Mouse (Mus musculus) adrenal gland, postnatal 4 days (tissue): Measurements from ENCODE around the gene Klhl35. TPM values are rescaled to one million over a fixed set of nuclear protein-coding genes. Genes with fewer than 3 reads are reported as not detected.
"Not testable (repeated sequence)": the region's sequence is repeated elsewhere in the genome, so short reads cannot be mapped to it uniquely, and the experiment has no call there.

Experiments used
- DNase-seq, 2 experiments: peaks; one replicate each; pipeline ENCODE4 v3.0.0; 2021 to 2022; ENCODE audit warnings: low spot score in 2 of 2, mixed read lengths in 2 of 2
- total RNA-seq, 2 experiments: library from RNA; stranded (reverse); gene quantifications; 2 replicates each; pipeline ENCODE4 v1.2.3; 2021

Gene Klhl35
- total RNA-seq, 2 experiments from 2014 or later: 2.1 to 3.6 TPM

DNA sequence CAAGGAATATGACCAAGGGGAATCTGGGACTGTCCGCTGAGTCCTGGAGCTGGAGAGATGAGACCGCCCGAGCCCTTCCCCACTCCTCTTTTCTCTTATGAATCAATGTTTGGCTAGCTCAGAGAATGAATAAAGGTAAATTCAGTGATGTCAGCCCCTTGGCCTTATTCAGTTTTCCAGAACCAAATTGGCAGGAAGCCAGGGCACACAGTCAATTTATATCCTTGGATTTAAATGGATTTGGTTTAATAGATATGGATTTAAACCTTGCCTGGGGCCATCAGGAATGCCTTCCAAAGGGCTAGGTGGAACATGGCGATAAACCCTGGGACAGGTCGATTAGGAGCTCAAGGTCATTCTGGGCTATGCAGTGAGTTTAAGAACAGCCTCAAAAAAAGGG lies 23.9 kb downstream of the Klhl35 start:
- DNase-seq: no peak

DNA sequence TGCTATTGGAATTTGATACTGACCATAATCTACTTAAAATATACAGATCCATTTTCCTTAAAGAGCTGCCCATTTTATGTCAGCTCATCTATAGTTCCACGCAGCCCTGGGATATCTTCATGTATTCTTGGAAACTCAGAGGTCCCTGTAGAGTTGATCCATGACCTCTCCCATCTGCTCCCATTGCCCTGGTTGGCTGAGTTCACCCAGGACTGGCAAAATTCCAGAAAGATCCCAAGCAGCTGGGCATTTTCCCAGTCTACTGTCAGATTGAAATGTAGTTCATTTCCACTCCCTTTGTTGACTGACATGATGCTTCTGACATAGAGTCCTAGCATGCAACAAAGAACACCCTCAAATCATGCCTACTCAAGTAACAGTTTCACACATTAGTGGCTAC lies 33.3 kb downstream of the Klhl35 start:
- no peak for DNase-seq

DNA sequence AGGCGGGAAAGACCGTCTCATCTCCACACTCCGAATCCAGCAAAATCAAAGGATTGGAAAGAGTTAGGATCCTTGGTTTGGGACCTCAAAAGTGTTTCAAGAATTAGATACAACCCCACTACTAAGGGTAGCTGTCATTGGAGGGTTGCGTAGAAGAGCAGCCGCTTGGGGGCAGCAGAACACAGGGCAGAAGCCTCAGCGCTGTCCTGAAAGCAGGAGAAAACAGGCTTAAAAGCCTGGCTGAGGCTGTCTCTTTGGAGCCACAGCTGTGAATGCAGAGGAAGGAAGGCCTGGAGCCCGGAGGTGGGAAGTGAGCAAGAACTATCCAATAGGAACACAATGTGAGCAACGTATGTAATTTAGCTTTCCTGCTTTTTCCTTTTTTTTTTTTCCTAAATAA lies 34.4 kb downstream of the Klhl35 start:
- peak; percentile 47 to 56 for DNase-seq

DNA sequence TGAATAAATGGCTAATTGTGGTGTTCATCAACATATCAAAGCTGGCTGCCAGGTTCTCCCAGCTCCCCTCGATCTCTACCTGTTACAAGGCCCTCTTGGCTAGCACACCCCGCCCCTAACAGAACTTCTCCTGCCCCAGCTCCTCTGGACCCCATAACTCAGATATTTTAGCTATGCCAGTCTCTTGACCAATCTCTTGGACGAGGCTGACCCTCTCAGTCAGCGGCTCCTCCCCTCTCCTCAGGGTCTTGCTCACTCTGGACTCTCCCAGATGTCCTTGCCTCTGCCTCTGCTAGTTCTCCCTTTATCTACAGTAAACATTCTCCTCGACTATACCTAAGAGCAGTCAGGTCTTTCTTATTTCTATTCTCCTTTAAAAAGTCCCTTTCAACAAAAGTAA lies 34.9 kb downstream of the Klhl35 start:
- DNase-seq: no peak

DNA sequence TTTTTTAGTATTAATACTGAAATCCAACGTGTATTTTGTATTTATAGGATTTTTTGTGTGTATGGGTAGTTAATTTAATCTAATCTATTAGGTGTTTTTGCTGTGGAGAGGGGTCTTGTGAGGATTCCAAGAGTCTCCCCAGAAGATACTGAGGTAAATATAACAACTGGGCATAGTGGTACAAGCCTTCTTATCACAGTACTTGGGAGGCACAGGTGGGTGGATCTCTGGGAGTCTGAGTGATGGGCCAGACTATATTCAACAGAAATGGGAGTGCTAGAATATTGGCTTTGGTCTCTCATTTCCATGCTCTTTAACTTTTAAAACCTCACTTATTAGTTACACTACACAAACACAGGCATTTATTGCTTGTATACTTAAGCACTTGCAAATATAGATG lies 35.3 kb downstream of the Klhl35 start:
- no peak for DNase-seq

DNA sequence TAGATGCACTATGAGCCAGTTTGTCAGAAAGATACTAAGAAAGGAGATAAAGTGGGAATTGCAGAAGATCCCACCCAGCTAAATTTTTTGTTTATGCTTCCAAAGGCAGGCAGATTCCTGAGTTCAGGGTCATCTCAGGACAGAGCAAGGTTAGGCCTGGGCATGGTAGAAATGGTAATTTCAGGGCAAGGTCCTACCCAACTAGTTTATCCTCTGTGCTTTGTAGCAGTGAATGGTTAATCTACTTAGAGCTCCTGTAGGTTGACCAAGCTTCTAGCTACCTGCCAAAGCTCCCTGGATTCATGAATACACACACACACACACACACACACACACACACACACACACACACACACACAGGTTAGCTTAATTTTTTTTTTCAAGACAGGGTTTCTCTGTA lies 38.8 kb downstream of the Klhl35 start:
- no peak for DNase-seq

DNA sequence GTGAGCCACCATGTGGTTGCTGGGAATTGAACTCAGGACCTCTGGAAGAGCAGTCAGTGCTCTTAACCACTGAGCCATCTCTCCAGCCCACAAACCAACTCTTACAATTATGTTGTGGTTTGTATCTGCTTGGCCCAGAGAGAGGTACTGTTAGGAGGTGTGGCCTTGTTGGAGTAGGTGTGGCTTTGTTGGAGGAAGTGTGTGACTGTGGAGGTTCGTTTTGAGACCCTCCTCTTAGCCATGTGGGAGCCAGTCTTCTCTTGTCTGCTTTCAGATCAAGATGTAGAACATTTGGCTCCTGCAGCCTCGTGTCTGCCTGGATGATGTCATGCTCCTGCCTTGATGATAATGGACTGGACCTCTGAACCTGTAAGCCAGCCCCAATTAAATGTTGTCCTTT lies 42.4 kb downstream of the Klhl35 start:
- DNase-seq: not testable (repeated sequence)

DNA sequence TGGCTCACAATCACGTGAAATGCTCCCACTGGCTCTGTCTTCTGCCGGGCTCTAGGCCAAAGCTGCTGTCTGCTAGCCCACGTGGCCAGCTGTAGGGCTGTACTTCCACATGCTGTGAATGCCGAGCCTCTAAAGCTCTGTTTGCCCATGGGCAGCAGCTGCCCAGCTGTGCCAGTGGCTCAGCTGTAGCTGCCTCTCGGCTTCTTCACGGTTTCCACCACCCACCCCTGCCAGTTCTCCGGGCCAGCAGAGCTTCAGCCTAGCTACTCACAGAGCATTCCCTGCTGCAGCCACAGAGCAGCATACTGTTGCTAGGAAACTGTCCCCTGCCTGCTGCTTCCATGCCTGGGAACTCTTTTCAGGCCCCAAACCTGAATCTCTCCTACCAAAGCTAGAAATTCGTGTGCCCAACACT lies 44.3 kb downstream of the Klhl35 start:
- DNase-seq: no peak

DNA sequence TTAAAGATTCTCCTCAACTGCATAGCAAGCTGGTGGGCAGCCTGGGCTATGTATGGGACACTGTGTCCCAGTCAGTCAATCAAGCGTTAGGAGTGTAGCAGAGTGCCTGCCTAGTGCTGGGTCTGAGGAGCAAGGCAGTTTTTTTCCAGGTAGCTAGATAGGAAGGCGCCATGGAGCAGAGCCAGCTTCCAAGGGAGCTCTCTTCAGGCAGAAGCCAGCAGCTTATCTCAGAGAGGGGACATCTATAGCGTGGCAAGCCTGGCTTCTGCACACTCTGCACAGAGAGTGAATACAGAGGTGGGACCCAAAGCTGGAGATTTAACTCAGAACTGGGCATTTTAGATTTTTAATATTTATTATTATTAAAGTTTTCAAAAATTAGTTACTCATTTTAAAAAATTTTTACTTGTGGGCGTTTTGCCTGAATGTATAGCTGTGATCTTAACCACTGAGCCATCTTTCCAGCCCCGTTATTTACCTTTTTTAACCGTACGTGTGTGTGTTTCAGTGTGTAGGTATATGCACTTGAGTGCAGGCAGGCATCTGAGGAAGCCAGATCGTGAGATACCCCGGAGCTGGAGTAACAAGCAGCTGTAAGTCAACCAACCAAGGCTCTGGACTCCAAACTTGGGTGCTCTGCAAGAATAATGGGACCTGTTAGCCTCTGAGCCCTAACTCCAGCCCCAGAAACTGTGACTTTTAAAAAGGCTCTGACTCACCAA lies 50.4 kb downstream of the Klhl35 start:
- DNase-seq: no peak

DNA sequence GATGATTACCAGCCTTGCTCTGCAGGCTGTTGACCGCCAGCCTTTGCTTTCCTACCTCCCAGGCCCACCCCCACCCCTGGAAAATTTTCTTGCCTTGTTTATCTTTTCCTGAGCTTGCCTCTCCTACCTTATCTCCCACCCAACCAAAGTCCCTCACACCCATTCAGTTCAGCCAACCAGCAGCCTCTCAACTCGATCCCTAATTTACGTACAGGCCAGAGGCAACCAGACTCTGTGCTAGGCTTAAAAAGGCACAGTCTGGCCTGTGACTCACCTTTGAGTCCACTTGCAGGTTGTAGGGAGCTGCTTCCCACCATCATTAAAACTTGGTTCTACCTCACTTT lies 51.0 kb downstream of the Klhl35 start:
- DNase-seq: no peak

DNA sequence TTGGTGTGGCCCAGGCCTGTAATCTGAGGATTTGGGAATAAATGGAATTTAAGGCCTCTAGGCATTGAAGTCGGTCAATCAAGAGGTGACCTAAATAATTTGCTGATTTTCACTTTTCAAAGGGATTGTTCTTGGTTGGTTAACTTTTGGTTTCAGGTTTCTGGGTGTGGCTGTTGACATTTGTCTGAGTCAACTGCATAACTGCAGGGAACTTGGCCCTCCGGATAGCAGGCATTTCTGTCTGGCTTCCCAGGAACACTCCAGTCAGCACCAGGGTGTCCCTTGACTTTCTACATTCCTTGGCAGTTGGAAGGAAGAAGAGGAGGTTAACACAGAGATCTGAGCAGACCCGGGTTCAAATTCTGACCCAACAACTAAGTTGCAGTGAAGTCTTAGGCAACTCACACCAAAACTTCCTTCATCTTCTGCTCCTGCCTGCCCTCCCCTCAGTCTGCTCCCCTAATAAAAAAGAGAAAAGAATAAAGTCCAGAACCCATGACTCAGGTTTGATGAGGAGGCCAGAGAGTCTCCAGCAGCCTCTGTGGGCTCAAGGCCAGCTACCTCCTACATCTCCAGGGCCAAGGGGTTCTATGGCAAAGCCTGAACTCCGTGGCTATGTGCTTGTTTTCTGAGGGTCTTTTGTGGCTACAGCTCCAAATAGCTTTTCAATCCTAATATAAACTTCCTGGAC lies 53.3 kb downstream of the Klhl35 start:
- no peak for DNase-seq

DNA sequence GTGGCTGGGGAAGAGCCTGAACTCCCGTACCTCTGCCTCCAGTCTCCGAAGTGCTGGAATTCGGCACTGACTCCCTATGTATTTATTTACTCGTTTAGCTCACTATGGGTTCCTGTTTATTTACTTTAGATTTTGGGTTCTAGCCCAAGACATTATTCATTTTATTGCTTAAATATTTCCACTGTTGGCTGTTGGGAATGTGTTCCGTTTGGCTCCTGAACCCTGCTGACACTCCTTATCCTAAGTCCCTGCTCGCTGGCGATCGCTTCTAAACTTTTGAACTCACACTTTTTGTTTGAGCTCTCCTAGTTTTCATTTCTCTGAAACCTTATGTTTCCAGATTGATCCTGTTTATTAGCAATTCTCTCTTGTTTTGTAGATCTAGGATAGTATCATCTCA lies 57.3 kb downstream of the Klhl35 start:
- DNase-seq: no peak

Other genes with a start within 250 kb of the Klhl35 start
- gene Mogat2, start 227.4 kb upstream of the Klhl35 start, total RNA-seq: 1 to 10 TPM in 1 of 2 experiments, under 1 TPM in 1; 0.34 to 4.1 TPM
- 10 to 100 TPM; 15.7 to 19.9 TPM for gene Map6, start 198.6 kb upstream of the Klhl35 start, total RNA-seq
- gene Serpinh1, start 112.8 kb upstream of the Klhl35 start, total RNA-seq: 100 to 1,000 TPM; 366 to 430 TPM
- gene Gdpd5, start 84.6 kb upstream of the Klhl35 start, total RNA-seq: 10 to 100 TPM; 18.4 to 23.4 TPM
- gene Rps3, start 17.7 kb downstream of the Klhl35 start, total RNA-seq: 100 to 1,000 TPM; 720 TPM
- gene Arrb1, start 69.5 kb downstream of the Klhl35 start, total RNA-seq: 10 to 100 TPM; 74.9 to 76.9 TPM
- 10 to 100 TPM; 12.7 to 14.2 TPM for gene Tpbgl, start 161.1 kb downstream of the Klhl35 start, total RNA-seq
- gene Slco2b1, start 245.3 kb downstream of the Klhl35 start, total RNA-seq: 10 to 100 TPM; 14.6 to 15.3 TPM